Mouse (Mus musculus) thymus, adult 2 months (tissue): ENCODE measurements around the gene Itgam.

Experiments used
- CTCF ChIP-seq: fragments of 200-500 bp; IDR thresholded peaks from 2 replicates; pipeline ENCODE4 v1.5.1; 2012; ENCODE audit warnings: mild to moderate bottlenecking, control low read depth, low read length, moderate library complexity, borderline replicate concordance; ENCODE audit not compliant: control insufficient read depth, poor library complexity, insufficient read depth; ENCODE audit errors: extremely low read depth
- POLR2A ChIP-seq: fragments of 200-500 bp; IDR thresholded peaks from 2 replicates; pipeline ENCODE4 v1.6.1; 2012; ENCODE audit warnings: mild to moderate bottlenecking, low read length, control low read depth, moderate library complexity; ENCODE audit not compliant: control insufficient read depth, poor library complexity, insufficient read depth; ENCODE audit errors: extremely low read depth

GRCm38 (mm10) chr7:128023565-128023964, 38.9 kb upstream of the Itgam start:
- no peak for TF ChIP-seq CTCF
- TF ChIP-seq POLR2A = no peak
